Mouse (Mus musculus): ENCODE measurements around the gene Pdzrn3. TPM values are rescaled to one million over a fixed set of nuclear protein-coding genes. Genes with fewer than 3 reads are reported as not detected.
A peak's percentile ranks its signal among the peaks of the same experiment; 100 is the strongest.

The Pdzrn3 gene
- total RNA-seq, 2 experiments from 2014 or later, result 96.6 to 104 TPM

DNA sequence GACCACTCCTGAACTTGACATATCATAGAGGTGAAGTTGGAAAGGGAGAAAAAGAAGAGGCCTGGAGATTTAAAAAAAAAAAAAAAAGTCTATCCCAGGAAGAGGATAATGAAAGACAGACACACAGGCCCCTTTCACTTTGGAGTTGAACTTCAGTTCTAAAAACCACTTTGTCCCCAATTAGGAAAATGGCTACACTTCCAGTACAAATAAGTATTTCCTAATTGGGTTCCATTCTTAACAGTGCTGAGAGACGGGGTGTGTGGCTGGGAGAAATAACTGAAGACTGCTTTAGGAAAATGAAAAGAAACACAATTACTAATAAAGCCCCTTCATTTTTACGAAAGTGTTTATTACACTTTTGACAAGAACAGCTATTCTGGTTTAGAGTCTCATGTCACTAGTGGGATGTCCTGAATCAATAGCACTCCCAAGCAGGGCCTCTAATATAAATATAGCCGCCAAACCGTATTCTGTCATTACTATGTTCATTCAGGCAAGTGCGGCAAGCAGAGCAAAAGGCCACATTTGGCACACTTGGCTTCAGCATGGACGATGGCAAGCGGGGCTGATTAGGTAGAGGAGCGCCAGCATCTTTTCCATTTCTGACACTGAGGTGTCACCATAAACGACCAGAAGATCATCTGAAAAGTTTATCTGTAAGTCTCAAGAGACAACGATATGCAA lies 39.7 kb downstream of the Pdzrn3 start:
- no peak overlapping the region for H3K4me3 ChIP-seq
- no peak for TF ChIP-seq CTCF (IDR thresholded peaks at IDR 0.05)

DNA sequence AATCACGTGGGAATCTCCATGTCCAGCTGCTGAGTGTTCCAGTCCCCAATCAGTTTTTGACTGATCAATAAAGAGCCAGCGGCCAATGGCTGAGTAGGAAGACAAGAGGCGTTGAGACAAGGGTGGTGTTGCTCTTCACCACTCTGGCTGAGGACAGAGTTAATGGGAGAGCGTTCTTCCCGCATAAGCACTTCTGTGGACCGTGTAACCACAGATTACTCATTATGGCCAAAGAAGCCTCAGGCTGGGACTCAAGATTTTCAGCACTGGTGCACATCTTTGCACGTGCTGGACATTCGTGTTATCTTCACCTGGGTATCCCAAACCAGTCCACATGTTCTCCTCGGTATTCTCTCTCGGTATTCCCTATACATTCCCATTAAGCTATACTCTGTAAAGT lies 41.0 kb downstream of the Pdzrn3 start:
- Histone ChIP-seq H3K27ac (peak overlapping the region; percentile 89), H3K4me3 (no peak overlapping the region)
- no peak for TF ChIP-seq CTCF (IDR thresholded peaks at IDR 0.05)
- intact Hi-C loops (cut with DNase I), result no loop called here
- DNase-seq, result no peak

More for the DNA sequence above, 39.7 kb downstream of the Pdzrn3 start:
- DNase-seq, result no peak
- H3K27ac ChIP-seq, result peak overlapping the region; percentile 93
- intact Hi-C loops (cut with DNase I), result no loop called here

DNA sequence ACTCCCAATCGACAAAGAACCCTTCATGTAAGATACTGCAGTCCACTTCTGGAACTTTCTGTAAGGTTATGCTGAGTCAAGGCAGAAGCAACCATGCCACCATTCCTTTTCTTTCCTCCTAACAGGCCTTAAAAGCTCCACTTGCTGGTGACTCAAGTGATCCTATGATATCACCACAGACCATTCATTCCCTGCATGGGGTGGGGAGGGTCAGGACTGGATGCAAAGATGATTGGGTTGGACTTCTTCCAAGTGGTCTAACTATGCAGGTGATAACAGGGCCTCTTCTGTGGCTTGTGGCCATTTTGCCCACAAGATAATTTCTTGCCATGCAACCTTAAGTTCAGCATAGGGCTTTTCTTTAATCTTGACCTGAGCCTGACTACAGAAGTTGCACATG lies 42.0 kb downstream of the Pdzrn3 start:
- no peak overlapping the region for H3K4me3 ChIP-seq
- peak overlapping the region; percentile 89 for H3K27ac ChIP-seq
- intact Hi-C loops (cut with DNase I), result no loop called here
- no peak for DNase-seq
- TF ChIP-seq CTCF (IDR thresholded peaks at IDR 0.05), result no peak

DNA sequence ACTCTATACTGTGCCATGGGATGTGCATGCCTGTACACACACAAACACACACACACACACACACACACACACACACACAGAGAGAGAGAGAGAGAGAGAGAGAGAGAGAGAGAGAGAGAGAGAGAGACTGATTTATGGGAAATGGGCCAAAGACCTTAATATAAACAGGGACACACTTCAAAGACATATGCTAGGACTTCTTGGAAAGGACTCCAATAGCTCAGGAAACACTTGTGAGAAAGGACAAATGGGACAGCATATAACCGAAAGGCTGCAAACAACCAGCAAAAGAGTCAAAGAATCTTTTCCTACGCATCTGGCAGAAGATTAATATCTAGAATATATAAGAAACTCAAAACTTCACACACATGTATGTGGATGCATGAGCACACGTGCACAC lies 43.2 kb downstream of the Pdzrn3 start:
- Histone ChIP-seq H3K27ac (peak overlapping the region; percentile 89), H3K4me3 (no peak overlapping the region)
- intact Hi-C loops (cut with DNase I), result no loop called here
- no peak for TF ChIP-seq CTCF (IDR thresholded peaks at IDR 0.05)
- DNase-seq, result no peak

DNA sequence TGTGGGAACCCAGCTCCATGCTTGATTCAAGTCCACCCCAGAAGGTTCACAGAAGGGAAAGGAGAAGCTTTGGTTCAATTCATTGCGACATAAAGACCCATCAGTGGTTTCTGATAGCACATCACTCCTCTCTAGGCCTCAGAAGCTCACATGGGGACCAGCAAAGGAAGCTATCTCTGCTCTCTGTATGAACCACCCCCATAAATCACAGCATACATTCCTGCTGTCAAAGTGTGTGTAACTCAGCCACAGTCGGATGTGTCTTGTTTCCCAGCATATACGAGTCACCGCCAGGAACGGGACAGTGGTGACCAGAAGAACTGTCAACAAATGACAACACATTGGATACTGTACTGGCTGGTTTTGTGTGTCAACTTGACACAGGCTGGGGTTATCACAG lies 47.3 kb downstream of the Pdzrn3 start:
- TF ChIP-seq CTCF (IDR thresholded peaks at IDR 0.05), result no peak
- Histone ChIP-seq H3K27ac (peak overlapping the region; percentile 89), H3K4me3 (no peak overlapping the region)
- DNase-seq, result peak; percentile 53
- intact Hi-C loops (cut with DNase I), result no loop called here

DNA sequence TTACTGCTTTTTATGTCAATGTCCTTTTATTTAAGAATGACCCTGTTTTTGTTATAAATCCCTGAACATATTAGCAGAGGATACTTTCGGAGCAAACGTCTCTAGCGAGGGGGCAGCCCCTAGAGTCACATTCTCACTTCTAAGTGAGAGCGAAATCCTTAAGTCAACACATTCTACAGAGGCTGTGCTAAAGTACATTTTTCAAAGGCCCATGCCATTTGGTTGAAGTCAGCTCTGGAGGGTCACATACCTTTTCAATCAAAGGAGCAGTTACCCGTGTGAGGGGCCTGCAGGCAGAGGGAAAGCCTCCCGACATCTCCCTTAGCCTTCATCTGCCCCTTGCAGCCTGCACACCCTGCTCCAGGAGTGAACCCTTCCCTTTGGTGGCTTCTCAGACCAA lies 48.2 kb downstream of the Pdzrn3 start:
- no peak for TF ChIP-seq CTCF (IDR thresholded peaks at IDR 0.05)
- Histone ChIP-seq H3K27ac (peak overlapping the region; percentile 89), H3K4me3 (no peak overlapping the region)
- intact Hi-C loops (cut with DNase I), result loop anchor here (5.0 kb wide), 2 partner anchors 48 to 57 kb away; partner anchors contain the start of gene Pdzrn3
- DNase-seq, result no peak

DNA sequence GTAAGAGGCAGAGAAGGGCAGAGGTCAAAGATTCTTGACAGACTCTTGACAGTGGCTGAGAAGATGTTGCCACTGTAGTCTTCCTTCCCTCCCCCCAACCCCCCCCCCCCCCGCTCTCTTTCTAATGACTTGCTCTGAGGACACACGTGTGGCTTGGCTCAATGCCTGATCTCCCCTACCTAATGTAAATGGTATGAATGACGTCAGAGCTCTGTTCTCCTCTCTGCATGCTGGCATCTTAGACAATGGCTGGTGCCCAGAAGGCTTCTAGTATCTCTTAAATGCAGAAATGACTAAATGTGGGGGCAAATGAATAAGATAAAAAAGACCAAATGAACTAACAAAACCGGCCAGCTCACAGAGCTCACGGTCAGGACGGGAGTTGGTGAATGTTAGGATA lies 49.2 kb downstream of the Pdzrn3 start:
- TF ChIP-seq CTCF (IDR thresholded peaks at IDR 0.05), result no peak
- H3K27ac ChIP-seq, result peak overlapping the region; percentile 89

DNA sequence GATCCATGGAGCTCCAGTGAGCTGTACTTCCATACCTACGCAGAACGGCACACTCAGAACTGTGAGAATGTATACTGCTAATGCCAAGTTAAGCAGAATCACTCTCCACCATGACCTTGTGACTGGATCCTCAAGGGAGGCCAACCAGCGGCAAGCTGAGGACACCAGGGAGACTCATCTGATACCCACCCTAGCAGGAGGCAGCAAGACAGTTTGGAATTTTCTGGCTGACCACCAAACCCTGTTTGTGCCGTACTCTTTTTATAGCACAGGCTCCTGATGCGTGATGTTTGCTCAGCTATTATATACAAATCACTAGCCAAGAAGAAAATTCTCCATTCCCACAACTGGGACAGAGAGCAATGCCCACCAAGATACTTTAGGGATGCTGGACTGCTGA lies 50.0 kb downstream of the Pdzrn3 start:
- H3K4me3 ChIP-seq, result peak overlapping the region; percentile 45
- DNase-seq, result peak; percentile 79
- H3K27ac ChIP-seq, result peak overlapping the region; percentile 89
- TF ChIP-seq CTCF (IDR thresholded peaks at IDR 0.05), result no peak
- intact Hi-C loops (cut with DNase I), result loop anchor here (5.0 kb wide), 2 partner anchors 50 to 55 kb away; partner anchors contain the start of gene Pdzrn3

More for the DNA sequence above, 49.2 kb downstream of the Pdzrn3 start:
- H3K4me3 ChIP-seq, result no peak overlapping the region
- intact Hi-C loops (cut with DNase I), result loop anchor here (5.0 kb wide), 2 partner anchors 49 to 56 kb away; partner anchors contain the start of gene Pdzrn3
- DNase-seq, result no peak

DNA sequence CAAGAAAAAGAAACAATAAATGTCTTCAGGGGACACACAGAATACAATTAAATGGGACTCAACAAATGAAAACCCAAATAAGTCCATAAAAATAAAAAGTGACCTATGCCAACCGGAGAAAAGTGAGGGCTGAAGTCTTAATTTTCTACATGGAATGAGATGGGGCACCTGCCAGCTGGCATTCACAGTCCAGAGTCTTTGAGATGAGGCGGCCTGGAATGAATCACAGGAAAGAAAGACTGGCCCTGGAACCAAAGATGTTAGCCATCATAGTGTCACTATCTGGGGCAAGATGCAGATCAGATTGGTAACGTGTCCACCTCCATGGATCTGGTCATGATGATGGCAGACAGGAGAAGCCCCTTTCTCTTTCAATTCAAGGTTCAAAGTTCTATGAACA lies 50.5 kb downstream of the Pdzrn3 start:
- no peak for TF ChIP-seq CTCF (IDR thresholded peaks at IDR 0.05)
- peak; percentile 53 for DNase-seq
- intact Hi-C loops (cut with DNase I), result loop anchor here (5.0 kb wide), 2 partner anchors 50 to 55 kb away; partner anchors contain the start of gene Pdzrn3
- Histone ChIP-seq H3K4me3 (peak overlapping the region; percentile 45), H3K27ac (peak overlapping the region; percentile 89)

DNA sequence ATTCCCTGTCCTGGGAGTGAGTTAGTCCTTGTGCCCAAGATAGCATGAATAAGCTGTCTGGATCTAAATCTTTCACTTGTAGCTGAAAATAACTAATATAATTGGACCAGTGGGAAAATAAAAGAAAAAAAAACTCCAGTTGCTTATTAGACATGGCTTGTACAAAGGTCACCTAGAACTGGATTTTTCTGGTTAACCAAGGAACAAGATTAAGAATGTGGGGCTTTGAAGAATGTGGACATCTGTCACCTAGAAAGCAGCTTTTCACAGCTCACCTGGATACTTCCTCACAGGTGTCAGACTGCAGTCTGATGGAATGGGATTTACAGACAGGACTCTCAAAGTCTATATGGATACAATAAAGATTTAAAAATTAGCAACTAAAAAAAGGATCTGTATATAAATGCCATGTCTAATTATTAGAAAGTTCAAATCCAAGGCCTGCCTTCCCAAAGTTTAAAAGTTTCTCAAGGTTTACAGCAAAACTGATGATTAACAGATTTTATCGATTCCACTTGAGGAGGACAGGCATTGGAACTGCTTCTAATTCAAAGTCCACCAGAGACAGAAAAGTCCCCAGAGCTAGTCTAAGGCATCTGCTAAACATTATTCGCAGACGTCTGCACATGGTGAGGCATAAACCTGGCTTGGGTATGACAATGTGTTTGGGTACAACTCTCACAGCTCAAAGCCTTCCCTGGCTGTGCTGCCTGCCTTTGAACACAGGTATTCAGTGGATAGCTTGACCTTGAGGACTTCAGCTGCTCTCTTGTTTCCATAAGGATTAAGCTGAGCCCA lies 51.7 kb downstream of the Pdzrn3 start:
- intact Hi-C loops (cut with DNase I), result loop anchor here (5.0 kb wide), 2 partner anchors 51 to 54 kb away; partner anchors contain the start of gene Pdzrn3
- TF ChIP-seq CTCF (IDR thresholded peaks at IDR 0.05), result no peak
- no peak for DNase-seq
- Histone ChIP-seq H3K4me3 (no peak overlapping the region), H3K27ac (peak overlapping the region; percentile 89)

DNA sequence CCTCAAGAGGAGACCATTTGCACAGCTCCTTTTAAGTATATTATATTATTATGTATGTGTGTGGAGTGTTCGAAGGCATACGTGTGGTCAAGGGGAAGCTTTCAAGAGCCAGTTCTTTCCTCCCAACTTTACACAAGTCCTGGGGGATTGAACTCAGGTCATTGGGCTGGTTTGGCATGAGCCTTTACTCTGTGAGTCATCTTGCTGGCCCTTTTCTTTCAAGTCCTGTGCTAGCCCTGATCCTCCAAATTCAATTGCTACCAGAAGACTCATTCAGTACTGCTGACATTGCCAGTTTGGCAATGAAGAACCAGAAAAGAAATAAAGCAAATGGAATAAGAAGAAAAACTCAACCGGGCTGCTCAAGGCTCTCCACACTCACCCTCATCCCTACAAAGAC lies 55.1 kb downstream of the Pdzrn3 start:
- H3K27ac ChIP-seq, result peak overlapping the region; percentile 9; the same call in 1 of the 2 replicates
- no peak for TF ChIP-seq CTCF (IDR thresholded peaks at IDR 0.05)
- no peak overlapping the region for H3K4me3 ChIP-seq
- no peak for DNase-seq
- intact Hi-C loops (cut with DNase I), result no loop called here

DNA sequence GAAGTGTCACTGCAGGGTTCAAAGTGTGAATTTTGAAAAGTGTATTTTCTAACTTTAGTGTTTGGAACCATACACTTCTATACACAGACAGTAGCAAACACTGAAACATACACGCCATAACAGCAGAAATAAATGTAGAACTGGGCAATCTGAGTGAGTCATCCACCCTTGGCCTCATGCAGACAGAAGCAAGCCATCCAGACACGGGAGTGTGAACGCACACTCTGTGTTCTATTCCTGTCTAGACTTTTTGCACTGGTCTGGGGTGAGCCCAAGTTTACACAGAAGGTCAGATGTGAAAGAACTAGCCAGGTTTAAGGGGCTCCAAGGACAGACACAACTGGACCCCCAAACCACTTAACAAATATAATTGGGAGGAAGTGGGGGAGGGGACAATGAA lies 57.3 kb downstream of the Pdzrn3 start:
- no peak overlapping the region for H3K4me3 ChIP-seq
- DNase-seq, result no peak
- peak overlapping the region; percentile 93 for H3K27ac ChIP-seq
- intact Hi-C loops (cut with DNase I), result no loop called here
- TF ChIP-seq CTCF (IDR thresholded peaks at IDR 0.05), result no peak

DNA sequence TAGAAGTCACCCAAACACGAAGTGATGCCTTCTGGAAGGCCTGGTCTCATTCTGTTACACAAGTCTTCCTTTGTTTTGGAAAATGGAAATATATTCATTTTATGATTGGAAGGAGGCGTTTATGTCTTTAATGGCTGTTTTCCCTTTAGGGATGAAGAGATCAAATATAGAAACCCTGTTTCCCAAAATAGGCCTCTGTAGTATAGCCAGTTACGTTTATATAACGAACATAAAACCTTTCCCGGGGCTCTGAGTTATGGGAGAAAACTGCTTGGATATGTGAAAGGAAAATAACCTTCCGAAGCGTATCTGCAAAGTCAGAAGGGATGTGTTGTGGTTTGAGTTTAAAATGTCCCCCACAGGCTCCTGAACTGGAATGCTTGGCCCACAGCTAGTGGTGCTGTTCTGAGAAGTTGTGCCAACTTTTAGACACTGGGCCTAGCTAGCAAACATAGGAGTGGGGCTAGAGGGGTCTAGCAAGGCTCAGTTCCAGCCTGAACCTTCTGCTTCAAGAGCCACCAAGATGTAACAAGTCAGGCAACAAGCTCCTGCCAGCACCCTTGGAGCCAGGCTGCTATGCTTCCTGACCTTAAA lies 58.2 kb downstream of the Pdzrn3 start:
- TF ChIP-seq CTCF (IDR thresholded peaks at IDR 0.05), result peak; percentile 31; the same call in 1 of the 2 replicates
- intact Hi-C loops (cut with DNase I), result no loop called here
- Histone ChIP-seq H3K4me3 (peak overlapping the region; percentile 21; the same call in 1 of the 2 replicates), H3K27ac (peak overlapping the region; percentile 93)
- peak; percentile 41 for DNase-seq

Data from gastrocnemius, adult 2 months (tissue).